Mouse (Mus musculus) spleen, adult 18-20 months (tissue): ENCODE results near the gene C2cd4a.

ENCODE experiments used
- DNase-seq, 2 experiments: peaks; one replicate each; pipeline ENCODE4 v3.0.0; 2022; ENCODE audit warnings: mixed read lengths in 2 of 2

C2cd4a gene

DNA sequence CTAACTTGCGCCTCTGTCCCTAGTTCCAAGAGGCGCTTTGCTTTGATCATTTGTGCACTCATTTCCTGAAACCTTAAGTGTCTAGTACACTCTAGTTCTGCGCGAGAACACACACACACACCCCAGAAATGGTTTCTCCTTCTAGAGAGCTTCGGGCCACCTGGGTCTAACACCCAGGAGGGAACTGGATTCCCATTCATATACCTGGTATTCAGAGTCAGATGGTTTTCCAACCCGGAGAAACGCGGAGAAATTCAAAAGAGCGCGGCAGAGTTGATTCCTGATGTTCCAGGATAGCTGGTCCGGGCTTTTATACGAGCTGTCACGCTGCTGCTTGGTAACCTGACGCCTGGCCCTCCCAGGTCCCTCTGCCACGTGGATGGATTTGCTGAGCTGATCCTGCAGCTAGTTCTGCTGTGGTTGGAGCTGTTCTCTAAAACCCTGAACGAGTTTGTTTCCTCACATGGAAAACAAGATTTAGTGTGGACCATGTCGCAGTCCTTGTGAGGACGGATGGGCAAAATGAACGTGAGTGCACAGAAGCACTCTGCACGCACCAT, at the start of gene C2cd4a:
TSS of gene C2cd4a (minus strand) at position 285 of the 560 bp plus-strand sequence.
- no peak for DNase-seq

GRCm38 (mm10) chr9:67878197-67878769, 46.2 kb upstream of the C2cd4a start:
- DNase-seq, result no peak

GRCm38 (mm10) chr9:67877081-67877718, 45.1 kb upstream of the C2cd4a start:
- DNase-seq, result no peak

GRCm38 (mm10) chr9:67875337-67875736, 43.2 kb upstream of the C2cd4a start:
- peak in 1 of 2 experiments; percentile 8 for DNase-seq

DNA sequence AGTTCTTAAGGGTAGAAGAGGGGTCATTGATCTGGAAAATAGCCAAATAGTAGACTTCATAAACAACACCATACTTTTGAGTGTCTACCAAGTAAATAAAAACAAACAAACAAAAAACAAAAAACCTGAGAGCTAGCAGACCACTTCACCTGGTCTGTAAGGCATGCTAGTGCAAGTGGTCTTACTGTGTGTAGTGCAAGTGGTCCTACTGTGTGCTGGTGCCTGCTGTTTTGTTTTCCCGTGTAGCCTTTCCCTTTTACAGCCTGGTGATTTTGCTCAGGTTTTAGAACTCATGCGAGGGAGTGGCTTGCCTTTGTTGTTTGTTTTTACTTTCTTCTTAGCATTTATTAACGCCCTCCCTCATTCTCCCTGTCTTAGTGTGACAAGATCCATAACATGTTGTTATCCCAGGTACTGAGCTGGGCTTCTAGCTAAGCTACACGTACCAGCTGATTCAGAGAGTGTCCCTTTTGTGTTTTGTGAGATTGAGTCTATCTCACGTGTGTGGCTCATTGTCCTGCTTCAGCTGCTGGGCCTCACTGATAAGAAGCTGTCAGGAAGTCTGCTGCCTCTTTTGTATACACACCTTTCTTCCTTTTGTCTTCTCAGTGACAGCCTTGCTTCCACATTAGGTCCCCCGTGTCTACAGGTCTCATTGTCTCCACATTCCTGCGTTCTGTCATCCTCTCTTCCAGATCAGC, 42.5 kb upstream of the C2cd4a start:
- no peak for DNase-seq

DNA sequence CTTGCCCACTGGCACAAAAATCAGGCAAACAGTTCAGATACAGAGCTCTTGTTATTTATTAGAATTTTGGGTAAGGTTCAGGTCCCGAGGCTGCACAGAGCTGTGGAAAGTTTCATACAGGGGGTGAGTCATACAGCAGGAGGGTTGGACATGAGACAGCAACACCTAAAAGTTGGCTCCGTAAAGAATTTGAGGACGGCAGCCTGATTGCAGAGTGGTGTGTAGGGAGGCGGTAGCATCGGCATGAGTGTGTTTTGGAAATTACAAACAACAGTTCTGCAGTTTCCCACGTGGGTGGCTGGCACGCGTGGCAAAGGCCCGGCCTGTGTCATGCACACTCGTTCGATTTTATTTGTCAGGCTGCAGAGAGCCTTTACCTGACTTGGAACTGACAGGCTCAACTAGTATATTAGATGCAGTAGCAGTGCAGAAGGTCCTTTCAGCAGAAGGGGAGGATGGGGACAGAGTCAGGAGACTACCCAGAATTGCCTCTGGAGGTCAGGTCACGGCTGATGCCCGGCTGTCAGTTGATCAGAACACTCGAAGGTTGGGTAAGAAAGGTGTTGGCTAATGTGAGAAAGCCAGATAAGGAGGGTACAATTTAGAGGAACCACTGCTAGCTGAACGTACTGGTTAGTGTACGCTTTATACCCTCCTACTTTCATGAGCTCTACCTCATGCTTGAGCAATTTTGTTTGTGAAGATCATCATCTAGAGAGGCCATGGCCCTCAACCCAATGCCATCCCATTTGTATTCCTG, 37.7 kb upstream of the C2cd4a start:
- no peak for DNase-seq

- DNase-seq, result no peak
These were observed 35.3 kb upstream of the C2cd4a start for GRCm38 (mm10) chr9:67867411-67867810.

- no peak for DNase-seq
These were observed 33.3 kb upstream of the C2cd4a start for GRCm38 (mm10) chr9:67865411-67865810.

- no peak for DNase-seq
These were observed 31.9 kb upstream of the C2cd4a start for GRCm38 (mm10) chr9:67864011-67864410.

- no peak for DNase-seq
These were observed 31.2 kb upstream of the C2cd4a start for GRCm38 (mm10) chr9:67863332-67863731.

DNA sequence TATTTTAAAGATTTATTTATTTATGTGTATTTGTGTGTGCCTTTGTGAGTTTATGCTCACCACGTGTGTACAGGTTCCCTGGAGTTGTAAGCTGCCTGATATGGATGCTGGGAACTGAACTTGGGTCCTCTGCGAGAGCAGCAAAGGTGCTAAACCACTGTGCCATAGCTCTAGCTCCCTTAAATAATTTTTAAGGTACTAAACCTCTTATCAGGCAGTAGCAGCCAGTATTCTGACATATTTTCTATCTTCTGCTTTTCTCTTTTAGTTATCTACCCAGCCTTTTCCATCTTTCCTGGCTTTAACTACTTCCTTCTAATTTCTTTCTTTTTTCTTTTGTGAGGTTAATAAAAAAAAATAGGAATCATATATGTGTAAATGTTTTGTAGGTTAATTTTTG, 28.1 kb upstream of the C2cd4a start:
- no peak for DNase-seq

DNA sequence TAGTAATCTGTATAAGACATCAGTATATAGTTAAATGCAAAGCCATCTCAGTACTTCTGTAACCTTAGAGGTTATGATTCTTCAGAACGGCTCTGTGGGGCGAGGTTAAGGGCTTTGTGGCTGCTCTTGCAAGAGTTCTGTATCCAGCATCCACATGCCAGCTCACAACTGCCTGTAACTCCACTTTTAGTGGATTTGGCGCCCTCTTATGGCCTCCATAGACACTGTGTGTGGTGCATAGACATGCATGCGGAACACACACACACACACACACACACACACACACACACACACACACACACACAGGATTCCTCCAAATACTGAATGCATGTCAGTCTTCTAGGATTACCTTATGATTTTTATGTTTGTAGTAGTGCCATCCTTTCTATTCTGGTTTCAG, 19.0 kb upstream of the C2cd4a start:
- no peak for DNase-seq

DNA sequence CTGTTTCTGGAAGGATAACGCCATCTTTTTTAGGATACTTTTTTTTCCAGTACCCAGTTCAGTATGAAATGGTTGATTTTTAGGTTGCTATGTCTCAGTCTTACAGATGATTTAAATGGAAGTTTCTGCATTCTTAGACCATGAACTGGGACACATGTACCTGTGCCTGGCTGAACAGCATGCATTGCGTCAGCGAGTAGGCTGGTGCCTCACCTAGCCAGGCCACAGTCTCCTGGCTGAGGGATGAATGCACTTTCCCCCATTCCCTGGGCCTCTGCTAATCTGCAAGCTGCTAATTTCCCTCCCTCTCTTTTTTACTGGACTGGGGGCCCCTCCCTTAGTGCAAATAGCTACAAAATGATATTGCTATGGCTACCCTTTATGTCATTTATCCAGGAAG, 17.7 kb upstream of the C2cd4a start:
- no peak for DNase-seq

DNA sequence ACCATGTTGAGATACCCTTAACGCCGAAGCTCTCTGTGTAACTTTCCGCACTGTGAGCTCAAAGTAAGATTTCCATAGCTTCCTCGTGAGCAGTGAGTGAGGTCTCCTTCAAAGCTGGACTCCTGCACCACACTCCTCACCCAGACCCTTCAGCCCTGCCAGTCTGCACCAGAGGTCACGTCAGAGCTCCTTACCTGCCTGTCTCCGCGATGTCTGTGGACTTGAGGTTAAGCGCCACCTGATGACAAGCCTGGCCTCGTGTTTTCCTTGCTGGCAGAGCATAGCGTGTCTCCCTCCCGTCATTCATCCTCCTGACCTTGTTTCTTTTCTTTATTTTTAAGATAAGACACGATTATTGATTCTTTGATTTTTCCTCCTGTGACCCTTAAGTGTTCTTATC, 17.3 kb upstream of the C2cd4a start:
- no peak for DNase-seq

DNA sequence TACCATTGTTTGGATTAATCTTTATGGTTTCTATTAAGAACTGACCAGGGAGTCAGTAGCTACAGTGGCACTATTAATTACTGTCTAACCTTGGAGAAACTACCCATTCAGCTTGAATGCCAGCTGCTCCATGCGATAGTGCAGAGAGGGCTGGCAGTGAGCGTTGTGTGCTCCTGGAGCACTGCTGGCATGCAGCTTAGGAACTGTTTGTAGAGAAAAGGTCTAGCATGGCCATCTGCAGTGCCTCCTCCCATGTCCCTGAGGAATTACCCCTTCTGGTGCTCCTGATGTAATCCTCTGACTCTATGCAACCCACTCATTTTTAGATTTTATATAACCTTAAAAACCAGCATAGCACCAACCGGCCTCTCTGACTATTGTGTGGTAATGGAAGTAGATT, 15.5 kb upstream of the C2cd4a start:
- DNase-seq, result no peak

GRCm38 (mm10) chr9:67846089-67846488, 14.0 kb upstream of the C2cd4a start:
- DNase-seq, result no peak

GRCm38 (mm10) chr9:67845648-67846047, 13.5 kb upstream of the C2cd4a start:
- no peak for DNase-seq

- DNase-seq, result no peak
These were observed 12.9 kb upstream of the C2cd4a start for GRCm38 (mm10) chr9:67845012-67845411.

GRCm38 (mm10) chr9:67842797-67843196, 10.7 kb upstream of the C2cd4a start:
- no peak for DNase-seq

DNA sequence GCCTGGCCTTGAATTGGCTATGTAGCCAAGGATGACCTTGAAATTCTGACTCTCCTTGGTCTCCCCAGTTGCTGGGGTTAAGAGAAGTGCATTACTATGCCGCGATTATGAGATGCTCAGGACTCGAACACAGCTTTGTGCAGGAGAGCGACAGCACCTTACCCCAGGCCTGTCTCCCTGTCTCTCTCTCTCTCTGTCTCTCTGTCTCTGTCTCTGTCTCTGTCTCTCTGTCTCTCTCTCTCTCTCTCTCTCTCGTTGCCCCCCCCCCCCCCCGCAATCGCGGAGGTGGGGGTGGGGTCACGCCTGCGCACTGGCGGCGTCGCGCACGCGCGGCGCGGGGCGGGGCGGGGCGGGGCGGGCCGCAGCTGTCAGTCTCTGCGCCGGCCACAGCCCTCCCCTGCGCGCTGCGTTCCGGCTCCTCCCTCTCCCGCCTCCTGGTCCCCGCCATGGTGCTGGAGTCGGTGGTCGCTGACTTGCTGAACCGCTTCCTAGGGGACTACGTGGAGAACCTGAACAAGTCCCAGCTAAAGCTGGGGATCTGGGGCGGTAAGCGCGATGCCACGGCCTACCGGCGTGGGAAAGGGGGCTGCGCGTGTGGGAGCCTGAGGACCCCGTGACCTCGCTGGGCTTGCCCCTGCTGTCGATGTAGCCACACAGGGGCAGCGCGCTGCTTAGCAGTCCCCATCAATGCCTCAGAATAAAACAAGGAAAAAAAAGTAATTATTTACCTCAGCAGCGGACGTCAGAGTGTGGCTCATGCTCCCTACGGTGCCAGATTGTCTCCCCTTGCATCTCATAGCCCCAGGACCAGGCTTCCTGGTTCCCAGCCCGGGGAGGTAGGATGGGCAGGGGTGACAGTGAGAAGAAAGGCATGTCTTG, 8.1 kb upstream of the C2cd4a start, which contains the start of gene Vps13c:
TSS of gene Vps13c (plus strand) at position 416 of the 879 bp plus-strand sequence.
- DNase-seq, result peak; percentile 71 to 73

GRCm38 (mm10) chr9:67837311-67837710, 5.2 kb upstream of the C2cd4a start:
- no peak for DNase-seq

- no peak for DNase-seq
These were observed 2.4 kb upstream of the C2cd4a start for GRCm38 (mm10) chr9:67834535-67834934.
